Mouse (Mus musculus) heart, embryonic 16.5 days (tissue): Measurements from ENCODE around the gene 1810049J17Rik. TPM values are rescaled to one million over a fixed set of nuclear protein-coding genes. Genes with fewer than 3 reads are reported as not detected.

ENCODE experiments used
- ATAC-seq: fragments of 200-750 bp; cut with Nextera tagmentation; replicated peaks from 2 replicates; pipeline ENCODE4 v1.8.0; 2017; ENCODE audit warnings: moderate number of reproducible peaks; ENCODE audit not compliant: insufficient read depth, low FRiP score; ENCODE audit errors: extremely low read depth
- H3K27ac ChIP-seq: fragments of 300-500 bp; sonication (generic); 2 replicates; pipeline ENCODE4 v1.5.1; 2014; ENCODE audit warnings: mild to moderate bottlenecking, low read length, control low read depth, moderate library complexity
- H3K27me3 ChIP-seq: fragments of 300-500 bp; sonication (generic); 2 replicates; pipeline ENCODE4 v1.6.1; 2014; ENCODE audit warnings: low read length, mixed read lengths; ENCODE audit not compliant: control insufficient read depth, insufficient read depth
- H3K36me3 ChIP-seq: fragments of 300-500 bp; sonication (generic); 2 replicates; pipeline ENCODE4 v1.6.1; 2014; ENCODE audit not compliant: control insufficient read depth, insufficient read depth
- H3K4me1 ChIP-seq: fragments of 300-500 bp; sonication (generic); 2 replicates; pipeline ENCODE4 v1.6.1; 2014; ENCODE audit warnings: low read length, mixed read lengths; ENCODE audit not compliant: control insufficient read depth, insufficient read depth
- H3K4me2 ChIP-seq: fragments of 300-500 bp; sonication (generic); 2 replicates; pipeline ENCODE4 v1.6.1; 2014; ENCODE audit warnings: low read depth, mild to moderate bottlenecking, control low read depth, low read length
- H3K4me3 ChIP-seq: fragments of 300-500 bp; sonication (generic); 2 replicates; pipeline ENCODE4 v1.5.1; 2014; ENCODE audit warnings: mild to moderate bottlenecking, control low read depth, low read length
- H3K9ac ChIP-seq: fragments of 300-500 bp; sonication (generic); 2 replicates; pipeline ENCODE4 v1.6.1; 2014; ENCODE audit warnings: low read length, control low read depth
- H3K9me3 ChIP-seq: fragments of 300-500 bp; sonication (generic); replicated peaks from 2 replicates; pipeline ENCODE4 v1.6.1; 2016; ENCODE audit warnings: low read length; ENCODE audit not compliant: control insufficient read depth
- WGBS: fragments of 180-500 bp; shearing (Covaris S2); extraction: QIAGEN DNeasy Blood & Tissue Kit; methylation state at CpG from one replicate; pipeline ENCODE4 v1.1.7; 2014; 5-methylcytosine and 5-hydroxymethylcytosine counted together
- polyA plus RNA-seq: library from polyadenylated mRNA; unstranded; fragments of >200 nt; fragmentation: Nextera tagmentation; extraction: Ambion mirVana; gene quantifications from 2 replicates; pipeline ENCODE4 v1.2.1, GENCODE M21; 2015

Gene 1810049J17Rik
- polyA plus RNA-seq, 1 experiment from 2014 or later = 0.75 TPM

DNA sequence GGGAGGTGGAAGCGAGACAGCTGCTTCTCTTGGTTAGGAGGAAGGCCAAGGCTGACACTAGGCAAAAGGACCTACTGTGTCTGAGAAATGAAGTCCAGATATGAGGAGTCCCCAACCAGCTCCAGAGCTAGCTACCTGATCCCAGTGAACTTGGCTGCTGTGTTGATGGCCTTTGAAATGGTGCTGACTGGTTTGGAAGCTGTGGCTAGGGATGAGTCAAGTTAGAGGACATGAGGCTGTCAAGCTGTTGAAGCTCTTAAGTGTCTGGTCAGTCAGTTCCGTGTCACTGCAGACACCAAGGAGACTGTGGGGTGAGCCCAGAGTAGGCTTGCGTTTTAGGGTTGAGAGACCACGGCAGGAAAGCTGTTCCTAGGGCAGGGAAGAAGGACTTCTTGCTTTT is 12.7 kb upstream of the 1810049J17Rik start:
- Histone ChIP-seq H3K27ac (no peak overlapping the region), H3K9ac (no peak overlapping the region), H3K9me3 (no peaks in the 10 kb centered on the region), H3K4me2 (no peak overlapping the region), H3K4me3 (no peak overlapping the region), H3K27me3 (no peaks in the 10 kb centered on the region), H3K4me1 (peaks cover 38% of the 10 kb centered on the region), H3K36me3 (no peaks in the 10 kb centered on the region)
- WGBS = 75% methylated on average over 4 of the region's 4 CpGs
- ATAC-seq = no peak

- no peak overlapping the region for H3K4me3 ChIP-seq
- peaks cover 30% of the 10 kb centered on the region for H3K4me1 ChIP-seq
- no peak overlapping the region for H3K4me2 ChIP-seq
- no peak for ATAC-seq
- no peaks in the 10 kb centered on the region for H3K9me3 ChIP-seq
- no peaks in the 10 kb centered on the region for H3K27me3 ChIP-seq
- no peak overlapping the region for H3K9ac ChIP-seq
- no peaks in the 10 kb centered on the region for H3K36me3 ChIP-seq
- H3K27ac ChIP-seq = peak overlapping the region; percentile 27; the same call in 1 of the 2 replicates
- 24% methylated on average over 1 of the region's 1 CpGs for whole genome bisulfite sequencing
Observed at GRCm38 (mm10) chr15:12331300-12331699, 9.6 kb upstream of the 1810049J17Rik start.

- Histone ChIP-seq H3K4me2 (no peak overlapping the region), H3K4me1 (peaks cover 28% of the 10 kb centered on the region), H3K36me3 (no peaks in the 10 kb centered on the region; the same call in 1 of the 2 replicates), H3K27me3 (no peaks in the 10 kb centered on the region), H3K9ac (no peak overlapping the region; the same call in 1 of the 2 replicates), H3K9me3 (no peaks in the 10 kb centered on the region), H3K4me3 (no peak overlapping the region), H3K27ac (peak overlapping the region; percentile 71)
- ATAC-seq = 0 out of 2 replicates have a peak, but pooled peaks have one; percentile 29
Observed at GRCm38 (mm10) chr15:12330892-12331291, 9.2 kb upstream of the 1810049J17Rik start.

GRCm38 (mm10) chr15:12330389-12330788 is 8.7 kb upstream of the 1810049J17Rik start:
- ATAC-seq = no peak
- peak overlapping the region; percentile 71 for H3K27ac ChIP-seq
- no peak overlapping the region for H3K4me3 ChIP-seq
- 66% methylated on average over 3 of the region's 3 CpGs for WGBS
- no peak overlapping the region for H3K4me2 ChIP-seq
- H3K36me3 ChIP-seq = peaks cover 3% of the 10 kb centered on the region; the same call in 1 of the 2 replicates
- H3K4me1 ChIP-seq = peaks cover 28% of the 10 kb centered on the region
- no peaks in the 10 kb centered on the region for H3K27me3 ChIP-seq
- H3K9me3 ChIP-seq = no peaks in the 10 kb centered on the region
- no peak overlapping the region; the same call in 1 of the 2 replicates for H3K9ac ChIP-seq

DNA sequence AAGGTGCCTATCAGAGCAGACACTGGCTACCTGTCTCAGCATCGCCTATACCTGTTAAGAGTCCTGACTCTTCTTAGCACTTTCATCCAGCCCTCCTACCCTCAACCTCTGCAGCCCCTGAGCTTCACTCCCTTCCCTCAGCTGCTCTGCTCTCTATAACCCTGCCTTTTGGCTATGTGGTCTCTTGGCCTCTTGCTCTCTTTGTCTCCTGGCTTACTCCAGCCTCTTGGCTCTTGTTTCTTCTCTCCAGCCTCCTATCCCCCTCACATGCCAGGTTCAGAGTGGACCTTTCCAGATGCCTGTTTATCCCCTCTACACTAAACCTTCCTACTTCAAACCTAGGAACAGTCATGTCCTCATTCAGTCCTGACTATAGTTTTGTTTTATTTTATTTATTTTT is 2.6 kb upstream of the 1810049J17Rik start:
- no peaks in the 10 kb centered on the region for H3K27me3 ChIP-seq
- H3K9ac ChIP-seq = peak overlapping the region; percentile 35; the same call in 1 of the 2 replicates
- H3K27ac ChIP-seq = no peak overlapping the region
- no peak overlapping the region for H3K4me3 ChIP-seq
- no peaks in the 10 kb centered on the region for H3K9me3 ChIP-seq
- peak overlapping the region; percentile 34; the same call in 1 of the 2 replicates for H3K4me2 ChIP-seq
- H3K36me3 ChIP-seq = peaks cover 3% of the 10 kb centered on the region; the same call in 1 of the 2 replicates
- ATAC-seq = no peak
- peaks cover 14% of the 10 kb centered on the region for H3K4me1 ChIP-seq
- 91% methylated on average over 1 of the region's 1 CpGs for WGBS

GRCm38 (mm10) chr15:12322676-12323402 is 1.1 kb upstream of the 1810049J17Rik start:
- WGBS = 11% methylated on average over 9 of the region's 9 CpGs
- H3K36me3 ChIP-seq = peaks cover 3% of the 10 kb centered on the region; the same call in 1 of the 2 replicates
- no peak overlapping the region for H3K27ac ChIP-seq
- H3K4me1 ChIP-seq = peaks cover 14% of the 10 kb centered on the region
- no peaks in the 10 kb centered on the region for H3K9me3 ChIP-seq
- ATAC-seq = no peak
- H3K27me3 ChIP-seq = no peaks in the 10 kb centered on the region
- H3K9ac ChIP-seq = peak overlapping the region; percentile 93
- H3K4me3 ChIP-seq = peak overlapping the region; percentile 77
- H3K4me2 ChIP-seq = peak overlapping the region; percentile 58

GRCm38 (mm10) chr15:12321091-12321787 is 460 bp downstream of the 1810049J17Rik start, which contains the start of gene Golph3:
Gene Golph3 (plus strand): TSS chr15:12321450.
- Histone ChIP-seq H3K27ac (peak within 1 kb of the TSS; percentile 93), H3K4me3 (peak within 1 kb of the TSS; percentile 77), H3K4me1 (peaks cover 14% of the 10 kb centered on the region), H3K36me3 (peaks cover 3% of the 10 kb centered on the region; the same call in 1 of the 2 replicates), H3K9me3 (no peaks in the 10 kb centered on the region), H3K27me3 (no peaks in the 10 kb centered on the region), H3K4me2 (peak within 1 kb of the TSS; percentile 91), H3K9ac (peak within 1 kb of the TSS; percentile 93)
- under 1% methylated on average over 70 of the region's 74 CpGs for WGBS
- ATAC-seq = peak; percentile 96

- peak overlapping the region; percentile 77 for H3K4me3 ChIP-seq
- H3K9ac ChIP-seq = peak overlapping the region; percentile 93
Observed at GRCm38 (mm10) chr15:12320441-12321090, 1.1 kb downstream of the 1810049J17Rik start.

More at GRCm38 (mm10) chr15:12320441-12321090, 1.1 kb downstream of the 1810049J17Rik start:
- peak overlapping the region; percentile 93 for H3K27ac ChIP-seq
- H3K36me3 ChIP-seq = peaks cover under 1% of the 10 kb centered on the region; the same call in 1 of the 2 replicates
- ATAC-seq = no peak
- peak overlapping the region; percentile 91 for H3K4me2 ChIP-seq
- WGBS = 4% methylated on average over 22 of the region's 22 CpGs
- no peaks in the 10 kb centered on the region for H3K9me3 ChIP-seq
- H3K4me1 ChIP-seq = peaks cover 12% of the 10 kb centered on the region
- H3K27me3 ChIP-seq = no peaks in the 10 kb centered on the region
